Mouse (Mus musculus): Measurements from ENCODE around the gene Ttc22. TPM values are rescaled to one million over a fixed set of nuclear protein-coding genes. Genes with fewer than 3 reads are reported as not detected.

Gene Ttc22
- not detected in 2 replicates for total RNA-seq (2021)
- long read RNA-seq, result 0 reads

DNA sequence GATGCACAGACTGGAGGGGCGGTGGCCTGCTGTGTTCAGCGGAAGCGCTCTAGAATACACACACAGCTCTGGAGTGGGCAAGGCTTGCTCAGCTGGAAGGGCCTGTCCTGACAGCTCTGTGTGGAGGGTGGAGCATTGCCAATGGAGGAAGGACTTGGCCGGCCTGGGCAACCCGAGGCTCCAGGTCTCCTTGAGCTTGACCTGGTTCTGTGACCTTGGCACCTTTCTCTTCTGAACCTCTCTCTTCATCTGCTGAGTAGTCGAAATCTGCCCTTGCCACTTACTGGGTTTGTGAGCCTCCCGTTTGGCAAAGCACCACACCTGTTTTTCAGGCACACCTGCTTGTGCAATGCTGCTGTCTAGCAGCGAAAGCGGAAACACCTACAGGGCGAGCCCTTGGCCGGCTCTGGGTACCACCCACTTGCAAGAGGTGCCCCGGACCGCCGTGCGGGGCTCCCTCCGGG, at the start of gene Ttc22:
Ttc22 (plus strand) TSS at position 403 of the 464 bp plus-strand sequence.
- DNase-seq, result no peak

DNA sequence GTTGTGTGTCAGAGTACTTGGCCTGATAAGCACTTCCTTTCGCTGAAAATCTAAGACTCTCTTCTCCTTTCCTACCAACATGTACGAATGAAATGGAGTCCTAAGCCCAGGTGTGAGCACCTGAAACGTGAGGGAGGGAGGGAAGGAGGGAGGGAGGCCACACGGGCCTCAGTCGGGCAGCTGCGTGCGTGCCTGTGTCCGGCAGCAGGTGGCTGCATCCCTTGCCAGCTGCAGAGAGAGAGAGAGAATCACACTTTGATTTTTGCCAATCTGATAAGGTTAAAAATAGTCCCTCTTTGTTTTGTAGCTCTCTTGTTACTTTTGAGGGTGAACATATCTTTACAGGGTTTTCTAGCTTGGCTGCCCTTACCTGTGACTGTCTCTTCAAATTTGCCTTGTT, 47.2 kb upstream of the Ttc22 start:
- no peak for DNase-seq

- no peak for DNase-seq
These were observed 44.7 kb upstream of the Ttc22 start for GRCm38 (mm10) chr4:106577511-106577910.

DNA sequence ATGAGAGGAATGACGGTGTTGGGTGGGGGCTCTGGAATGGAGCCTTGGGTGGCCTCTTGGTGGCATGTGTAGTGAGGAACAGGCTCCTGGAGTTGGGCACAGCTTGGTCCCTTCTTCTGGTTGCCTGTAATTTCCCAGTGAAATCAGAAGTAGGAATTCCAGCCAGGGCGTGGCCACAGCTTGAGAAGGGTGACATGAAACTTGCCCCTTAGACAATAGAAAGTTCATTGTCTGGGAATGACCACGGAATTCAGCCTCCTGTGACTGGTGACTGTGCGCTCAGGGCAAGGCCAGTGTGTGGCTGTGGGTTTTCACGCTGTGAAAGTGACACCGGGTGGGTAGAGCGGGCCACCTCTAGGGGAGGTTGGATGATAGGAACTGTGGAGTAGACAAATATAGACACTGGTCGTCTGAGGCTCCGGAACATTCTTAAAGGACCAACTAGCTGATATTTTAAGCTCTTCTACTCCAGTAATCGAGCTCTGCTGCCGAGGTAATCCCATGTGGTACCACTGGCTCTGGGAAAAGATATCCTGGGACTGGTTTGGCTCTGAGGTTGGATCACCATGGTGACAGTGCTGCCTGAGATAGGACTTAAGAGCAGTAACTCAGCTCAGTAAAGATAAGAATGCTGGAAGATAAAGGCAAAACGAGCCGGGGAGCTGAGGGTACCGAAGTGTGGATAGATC, 40.9 kb upstream of the Ttc22 start:
- DNase-seq, result no peak

- DNase-seq, result no peak
These were observed 40.4 kb upstream of the Ttc22 start for GRCm38 (mm10) chr4:106581865-106582204.

- no peak for DNase-seq
These were observed 39.6 kb upstream of the Ttc22 start for GRCm38 (mm10) chr4:106582428-106583153.

GRCm38 (mm10) chr4:106584665-106585064, 37.6 kb upstream of the Ttc22 start:
- no peak for DNase-seq

GRCm38 (mm10) chr4:106587075-106587474, 35.2 kb upstream of the Ttc22 start:
- DNase-seq, result no peak

- no peak for DNase-seq
These were observed 32.1 kb upstream of the Ttc22 start for GRCm38 (mm10) chr4:106590142-106590541.

GRCm38 (mm10) chr4:106590871-106591270, 31.4 kb upstream of the Ttc22 start:
- DNase-seq, result no peak

DNA sequence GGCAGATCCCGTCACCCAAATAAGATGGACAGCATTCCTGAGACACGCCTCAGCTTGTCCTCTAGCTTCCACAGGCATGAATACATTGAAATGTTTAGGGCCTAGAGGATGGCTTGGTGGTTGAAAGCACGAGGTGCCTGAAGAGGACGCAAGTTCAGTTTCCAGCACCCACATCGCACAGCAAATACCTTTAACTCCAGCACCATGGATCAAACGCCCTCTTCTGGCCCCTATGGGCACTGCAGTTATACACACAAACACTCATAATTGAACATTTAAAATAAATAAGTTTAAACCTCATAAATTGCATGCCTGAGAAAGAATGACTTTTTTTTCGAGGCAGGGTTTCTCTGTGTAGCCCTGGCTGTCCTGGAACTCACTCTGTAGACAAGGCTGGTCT, 28.6 kb upstream of the Ttc22 start:
- no peak for DNase-seq

GRCm38 (mm10) chr4:106596200-106596599, 26.0 kb upstream of the Ttc22 start:
- DNase-seq, result no peak

GRCm38 (mm10) chr4:106597055-106597454, 25.2 kb upstream of the Ttc22 start:
- DNase-seq, result no peak

DNA sequence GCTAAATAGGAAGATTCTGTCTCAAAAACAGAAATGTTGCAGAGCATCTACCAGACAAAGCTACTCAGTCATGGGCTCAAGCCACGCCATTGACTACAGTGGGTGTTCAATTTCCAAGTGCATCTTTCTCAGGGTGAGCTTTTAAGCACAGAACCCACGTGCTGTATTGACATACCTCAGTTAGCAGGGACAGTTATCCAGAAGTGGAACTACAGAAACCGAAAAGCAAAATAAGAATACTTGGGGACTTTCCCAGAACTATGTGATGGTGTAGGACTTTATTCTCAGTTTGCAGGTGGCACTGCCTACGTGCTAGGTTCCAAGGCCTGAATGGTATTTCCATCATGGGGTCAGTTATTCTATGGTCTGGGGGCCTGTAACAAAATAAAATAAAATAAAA, 24.5 kb upstream of the Ttc22 start:
- no peak for DNase-seq

DNA sequence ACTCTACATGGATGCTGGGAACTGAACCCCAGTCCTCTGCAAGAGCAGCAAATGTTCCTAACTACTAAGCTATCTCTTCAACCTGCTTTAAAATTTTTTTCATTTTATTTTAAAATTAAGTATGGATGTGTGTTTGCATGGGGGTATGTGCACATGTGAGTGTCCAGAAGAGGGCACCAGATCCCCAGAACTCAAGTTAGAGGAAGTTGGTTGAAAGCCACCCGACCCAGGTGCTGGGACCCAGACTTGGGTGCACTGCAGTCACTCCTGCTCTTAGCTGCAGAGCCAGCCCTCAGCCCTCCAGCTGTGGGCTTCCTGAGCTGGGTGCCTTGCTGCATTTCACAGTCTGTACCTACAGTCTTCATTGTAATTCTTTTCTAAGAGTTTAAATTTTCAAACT, 22.8 kb upstream of the Ttc22 start:
- DNase-seq, result no peak

DNA sequence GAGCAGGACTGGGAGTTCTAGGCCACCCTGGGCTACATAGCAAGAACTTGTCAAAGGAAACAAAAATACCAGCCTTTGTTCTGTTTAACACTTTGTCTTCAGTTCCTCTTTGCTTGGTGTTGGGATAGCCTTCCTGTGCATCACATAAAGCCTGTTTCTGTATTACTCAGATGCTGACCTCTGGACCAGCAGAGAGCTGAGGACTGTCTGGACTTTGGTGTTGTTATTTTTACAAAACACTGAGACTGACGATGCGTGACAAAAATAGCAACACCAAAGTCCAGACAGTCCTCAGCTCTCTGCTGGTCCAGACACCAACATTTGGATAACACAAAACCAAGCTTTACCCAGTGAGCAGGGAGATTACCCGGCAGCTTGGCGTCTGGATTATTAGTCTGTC, 21.5 kb upstream of the Ttc22 start:
- DNase-seq, result no peak

DNA sequence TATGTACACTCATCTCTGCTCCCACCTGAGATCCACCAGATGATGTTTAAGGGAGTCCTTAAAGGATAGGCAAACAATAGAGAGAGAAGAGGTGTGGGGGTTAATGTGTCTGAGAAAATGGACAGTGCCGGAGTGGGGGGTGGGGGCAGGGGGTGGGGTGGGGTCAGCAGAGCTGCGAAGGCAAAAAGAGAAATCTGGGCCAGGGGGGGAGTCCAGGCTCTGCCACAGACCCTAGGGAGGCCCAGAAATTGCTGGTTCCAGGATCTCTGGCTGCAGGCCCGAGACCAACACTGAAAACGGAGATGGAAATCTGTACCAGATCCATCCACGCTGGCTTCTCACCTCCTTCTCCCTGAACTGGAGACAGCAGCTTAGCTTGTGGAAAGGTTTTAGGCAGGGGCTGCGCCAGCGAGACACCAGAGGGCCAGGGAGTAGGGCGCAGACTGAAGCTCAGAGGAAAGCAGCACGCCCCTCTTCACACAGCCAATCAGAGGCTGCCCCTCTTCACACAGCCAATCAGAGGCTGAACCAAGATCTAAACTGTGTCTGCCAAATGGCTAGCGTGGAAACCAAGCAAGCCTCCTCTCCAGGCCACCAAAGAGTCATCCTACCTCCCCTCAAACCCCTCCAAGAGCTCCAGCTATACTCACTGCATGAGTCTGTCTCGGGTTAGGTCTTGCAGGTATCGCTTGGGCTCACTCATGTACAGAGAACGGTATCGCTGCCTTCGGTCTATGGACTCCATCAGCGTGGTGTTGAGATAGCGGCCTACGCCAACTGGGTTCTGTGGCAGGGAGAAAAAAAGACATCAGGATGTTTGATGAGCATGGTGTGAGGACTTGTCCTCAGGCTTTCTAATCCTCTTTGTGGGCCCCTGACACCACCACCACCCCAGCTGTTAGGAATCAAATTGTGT, 15.3 kb upstream of the Ttc22 start:
- DNase-seq, result no peak

GRCm38 (mm10) chr4:106607905-106608304, 14.3 kb upstream of the Ttc22 start:
- DNase-seq, result no peak

GRCm38 (mm10) chr4:106613105-106613504, 9.1 kb upstream of the Ttc22 start:
- DNase-seq, result no peak

DNA sequence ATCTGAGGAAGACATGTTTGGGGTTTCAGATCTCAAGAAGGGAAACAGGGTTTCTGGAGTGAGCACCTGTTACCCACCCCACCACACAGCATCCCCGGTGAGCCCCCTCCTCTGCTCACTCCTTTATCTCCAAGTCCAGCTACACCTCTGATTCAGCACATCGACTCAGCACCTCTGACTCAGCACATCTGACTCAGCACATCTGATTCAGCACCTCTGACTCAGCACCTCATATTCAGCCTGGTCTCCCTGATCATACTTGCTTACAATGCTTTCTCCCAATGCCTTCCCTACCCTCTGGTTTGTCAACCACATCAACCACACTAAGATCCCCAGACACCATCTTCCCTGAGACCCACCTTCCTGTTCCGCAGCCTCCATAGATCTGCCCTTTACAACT, 8.7 kb upstream of the Ttc22 start:
- peak; percentile 55 for DNase-seq

DNA sequence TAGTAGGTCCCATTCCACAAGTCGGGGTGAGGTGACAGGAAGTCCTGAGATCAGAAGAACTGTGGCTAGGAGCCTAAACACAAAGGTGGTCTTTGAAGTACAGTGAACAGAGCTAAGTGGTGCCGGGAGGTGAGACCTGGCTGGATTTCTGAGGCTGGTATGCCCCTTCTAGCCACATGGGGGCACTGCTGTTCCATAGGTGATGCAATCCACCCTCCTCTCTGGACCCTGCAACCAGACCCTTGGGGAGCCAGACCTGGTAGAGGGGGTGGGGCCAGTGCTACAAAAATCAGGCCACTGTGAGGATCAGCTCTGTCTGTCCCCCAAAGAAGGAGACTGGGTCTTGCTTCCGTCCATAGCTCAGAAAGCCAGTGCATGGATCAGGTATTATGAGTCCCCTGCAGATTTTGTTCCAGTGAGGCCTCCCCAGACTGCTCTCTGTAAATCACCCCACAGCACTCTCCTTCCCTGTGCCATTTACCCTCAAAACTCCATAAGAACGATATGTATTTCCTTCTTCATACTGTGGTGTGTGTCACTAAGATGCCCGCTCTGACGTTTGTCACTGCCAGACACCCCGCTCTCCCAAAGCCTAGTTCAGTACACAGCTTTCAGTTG, 7.9 kb upstream of the Ttc22 start:
- peak; percentile 58 for DNase-seq

GRCm38 (mm10) chr4:106614881-106615280, 7.4 kb upstream of the Ttc22 start:
- no peak for DNase-seq

Measured in adrenal gland, postnatal 25 days (tissue).